Mouse (Mus musculus) frontal cortex, postnatal 25 days (tissue): ENCODE measurements around the gene Tas2r123.

Source experiments
- DNase-seq, 2 experiments: peaks; one replicate each; pipeline ENCODE4 v3.0.0; 2022; ENCODE audit warnings: low spot score in 2 of 2

The Tas2r123 gene

GRCm38 (mm10) chr6:132846842-132847241, at the start of gene Tas2r123:
Tas2r123 (plus strand) TSS chr6:132847142.
- DNase-seq: no peak

GRCm38 (mm10) chr6:132802518-132802917, 44.4 kb upstream of the Tas2r123 start, which contains the start of gene Tas2r117:
Tas2r117 (plus strand) TSS chr6:132802818.
- no peak for DNase-seq

GRCm38 (mm10) chr6:132855138-132855537, 8.2 kb downstream of the Tas2r123 start, which contains the start of gene Tas2r116:
Tas2r116 (plus strand) TSS chr6:132855438.
- DNase-seq: no peak

GRCm38 (mm10) chr6:132867708-132868107, 20.8 kb downstream of the Tas2r123 start, which contains the start of gene Tas2r110:
Tas2r110 (plus strand) TSS chr6:132868008.
- DNase-seq: no peak

- no peak for DNase-seq
Measured at GRCm38 (mm10) chr6:132892711-132893110, 45.8 kb downstream of the Tas2r123 start, which contains the start of gene Tas2r113. Tas2r113 (plus strand) TSS chr6:132893011.
